Mouse (Mus musculus): ENCODE data around the gene Rasgef1b. TPM values are rescaled to one million over a fixed set of nuclear protein-coding genes. Genes with fewer than 3 reads are reported as not detected.

Rasgef1b gene
- polyA plus RNA-seq, 1 experiment: 0.26 TPM

- H3K4me3 ChIP-seq: no peak overlapping the region
- H3K4me2 ChIP-seq (ENCODE audit: low read depth): no peak overlapping the region
- no peaks in the 10 kb centered on the region for H3K27me3 ChIP-seq (ENCODE audit: control insufficient read depth, insufficient read depth, insufficient read length)
- H3ac ChIP-seq (ENCODE audit: control insufficient read depth, insufficient read length): no peak overlapping the region
- no peak for TF ChIP-seq REST (IDR thresholded peaks at IDR 0.05; ENCODE audit: insufficient read depth, insufficient read length)
- TF ChIP-seq MAX (IDR thresholded peaks at IDR 0.05; ENCODE audit: low read depth): no peak
- TF ChIP-seq POLR2A (IDR thresholded peaks at IDR 0.05; ENCODE audit: insufficient read length, low read depth): no peak
- no peak for TF ChIP-seq MYOD1 (IDR thresholded peaks at IDR 0.05; ENCODE audit: control insufficient read depth in 1 of 3, insufficient read length in 2 of 3, low read depth in 2 of 3)
- TF ChIP-seq CEBPB (IDR thresholded peaks at IDR 0.05; ENCODE audit: insufficient read depth, poor library complexity, severe bottlenecking): no peak
- no peak for TF ChIP-seq MYOG (IDR thresholded peaks at IDR 0.05; ENCODE audit: control insufficient read depth in 1 of 3, insufficient read depth in 1 of 3, insufficient read length in 2 of 3, low read depth in 2 of 3)
- no peak for TF ChIP-seq TCF12 (IDR thresholded peaks at IDR 0.05; ENCODE audit: insufficient read depth, poor library complexity, severe bottlenecking)
- TF ChIP-seq TCF3 (IDR thresholded peaks at IDR 0.05; ENCODE audit: insufficient read length, low read depth): no peak
- TF ChIP-seq E2F4 (IDR thresholded peaks at IDR 0.05; ENCODE audit: insufficient read depth): no peak
- no peak for TF ChIP-seq POLR2AphosphoS2 (IDR thresholded peaks at IDR 0.05; ENCODE audit: insufficient read length, low read depth)
- no peak for TF ChIP-seq SRF (IDR thresholded peaks at IDR 0.05; ENCODE audit: control insufficient read depth, insufficient read length, low read depth)
- TF ChIP-seq USF1 (IDR thresholded peaks at IDR 0.05; ENCODE audit: low read depth): no peak
- no peaks in the 10 kb centered on the region for H3K79me2 ChIP-seq (ENCODE audit: control insufficient read depth, insufficient read depth)
- H3K36me3 ChIP-seq (ENCODE audit: control insufficient read depth, insufficient read depth): no peaks in the 10 kb centered on the region
Measured at GRCm38 (mm10) chr5:99482016-99482415, 246.8 kb downstream of the Rasgef1b start.

- Histone ChIP-seq H3ac (ENCODE audit: control insufficient read depth, insufficient read length) (no peak overlapping the region), H3K4me3 (no peak overlapping the region), H3K27me3 (ENCODE audit: control insufficient read depth, insufficient read depth, insufficient read length) (no peaks in the 10 kb centered on the region), H3K79me2 (ENCODE audit: control insufficient read depth, insufficient read depth) (no peaks in the 10 kb centered on the region), H3K4me2 (ENCODE audit: low read depth) (no peak overlapping the region), H3K36me3 (ENCODE audit: control insufficient read depth, insufficient read depth) (no peaks in the 10 kb centered on the region)
- TF ChIP-seq E2F4 (IDR thresholded peaks at IDR 0.05; ENCODE audit: insufficient read depth): no peak
- no peak for TF ChIP-seq CEBPB (IDR thresholded peaks at IDR 0.05; ENCODE audit: insufficient read depth, poor library complexity, severe bottlenecking)
- TF ChIP-seq POLR2AphosphoS2 (IDR thresholded peaks at IDR 0.05; ENCODE audit: insufficient read length, low read depth): no peak
Measured at GRCm38 (mm10) chr5:99480078-99481031, 248.5 kb downstream of the Rasgef1b start.

GRCm38 (mm10) chr5:99479263-99480077 is 249.4 kb downstream of the Rasgef1b start:
- TF ChIP-seq USF1 (IDR thresholded peaks at IDR 0.05; ENCODE audit: low read depth) (no peak), TCF12 (IDR thresholded peaks at IDR 0.05; ENCODE audit: insufficient read depth, poor library complexity, severe bottlenecking) (peak; percentile 1), MYOG (IDR thresholded peaks at IDR 0.05; ENCODE audit: control insufficient read depth in 1 of 3, insufficient read depth in 1 of 3, insufficient read length in 2 of 3, low read depth in 2 of 3) (peak in 2 of 3 experiments; percentile 53 to 66), MYOD1 (IDR thresholded peaks at IDR 0.05; ENCODE audit: control insufficient read depth in 1 of 3, insufficient read length in 2 of 3, low read depth in 2 of 3) (peak in 2 of 3 experiments; percentile 67 to 72), E2F4 (IDR thresholded peaks at IDR 0.05; ENCODE audit: insufficient read depth) (no peak), MAX (IDR thresholded peaks at IDR 0.05; ENCODE audit: low read depth) (no peak), TCF3 (IDR thresholded peaks at IDR 0.05; ENCODE audit: insufficient read length, low read depth) (no peak), REST (IDR thresholded peaks at IDR 0.05; ENCODE audit: insufficient read depth, insufficient read length) (no peak), CEBPB (IDR thresholded peaks at IDR 0.05; ENCODE audit: insufficient read depth, poor library complexity, severe bottlenecking) (no peak)
- H3K4me3 ChIP-seq: no peak overlapping the region
- H3K79me2 ChIP-seq (ENCODE audit: control insufficient read depth, insufficient read depth): no peaks in the 10 kb centered on the region
- H3ac ChIP-seq (ENCODE audit: control insufficient read depth, insufficient read length): no peak overlapping the region
- no peaks in the 10 kb centered on the region for H3K36me3 ChIP-seq (ENCODE audit: control insufficient read depth, insufficient read depth)
- peak overlapping the region; percentile 6 for H3K4me2 ChIP-seq (ENCODE audit: low read depth)
- no peaks in the 10 kb centered on the region for H3K27me3 ChIP-seq (ENCODE audit: control insufficient read depth, insufficient read depth, insufficient read length)

- Histone ChIP-seq H3K4me2 (ENCODE audit: low read depth) (no peak overlapping the region), H3K36me3 (ENCODE audit: control insufficient read depth, insufficient read depth) (no peaks in the 10 kb centered on the region), H3K27me3 (ENCODE audit: control insufficient read depth, insufficient read depth, insufficient read length) (no peaks in the 10 kb centered on the region), H3K79me2 (ENCODE audit: control insufficient read depth, insufficient read depth) (no peaks in the 10 kb centered on the region), H3K4me3 (no peak overlapping the region), H3ac (ENCODE audit: control insufficient read depth, insufficient read length) (no peak overlapping the region)
- no peak for TF ChIP-seq POLR2A (IDR thresholded peaks at IDR 0.05; ENCODE audit: insufficient read length, low read depth)
- TF ChIP-seq USF1 (IDR thresholded peaks at IDR 0.05; ENCODE audit: low read depth): no peak
- no peak for TF ChIP-seq CEBPB (IDR thresholded peaks at IDR 0.05; ENCODE audit: insufficient read depth, poor library complexity, severe bottlenecking)
- no peak for TF ChIP-seq MYOD1 (IDR thresholded peaks at IDR 0.05; ENCODE audit: control insufficient read depth in 1 of 3, insufficient read length in 2 of 3, low read depth in 2 of 3)
- TF ChIP-seq SRF (IDR thresholded peaks at IDR 0.05; ENCODE audit: control insufficient read depth, insufficient read length, low read depth): no peak
- TF ChIP-seq MAX (IDR thresholded peaks at IDR 0.05; ENCODE audit: low read depth): no peak
- TF ChIP-seq TCF12 (IDR thresholded peaks at IDR 0.05; ENCODE audit: insufficient read depth, poor library complexity, severe bottlenecking): no peak
- no peak for TF ChIP-seq MYOG (IDR thresholded peaks at IDR 0.05; ENCODE audit: control insufficient read depth in 1 of 3, insufficient read depth in 1 of 3, insufficient read length in 2 of 3, low read depth in 2 of 3)
- no peak for TF ChIP-seq E2F4 (IDR thresholded peaks at IDR 0.05; ENCODE audit: insufficient read depth)
Measured at GRCm38 (mm10) chr5:99478716-99479115, 250.1 kb downstream of the Rasgef1b start.
